Mouse (Mus musculus) ES-E14 (cell line): ENCODE data around the gene Eya2.

ENCODE experiments used
- CHD2 ChIP-seq: IDR thresholded peaks from 2 replicates; pipeline ENCODE4 v1.6.1; 2014; ENCODE audit warnings: mild to moderate bottlenecking, low read depth, low read length, inconsistent platforms
- HCFC1 ChIP-seq: IDR thresholded peaks from 2 replicates; pipeline ENCODE4 v1.6.1; 2012; ENCODE audit warnings: low read length, inconsistent platforms, borderline replicate concordance; ENCODE audit not compliant: insufficient read depth
- ZC3H11A ChIP-seq: IDR thresholded peaks from 2 replicates; pipeline ENCODE4 v1.6.1; 2012; ENCODE audit warnings: low read depth, mild to moderate bottlenecking, inconsistent platforms, low read length, borderline replicate concordance
- ZNF384 ChIP-seq: IDR thresholded peaks from 2 replicates; pipeline ENCODE4 v1.6.1; 2012; ENCODE audit warnings: low read depth, low read length, inconsistent platforms

GRCm38 (mm10) chr2:165563298-165564058 is 31.4 kb upstream of the Eya2 start:
- TF ChIP-seq CHD2 (no peak), HCFC1 (no peak), ZC3H11A (no peak), ZNF384 (no peak)
